Mouse (Mus musculus): ENCODE data around the gene Nmb. TPM values are rescaled to one million over a fixed set of nuclear protein-coding genes. Genes with fewer than 3 reads are reported as not detected.
A peak's percentile ranks its signal among the peaks of the same experiment; 100 is the strongest.

Nmb gene
- polyA plus RNA-seq, 1 experiment from 2014 or later = 7.9 TPM

DNA sequence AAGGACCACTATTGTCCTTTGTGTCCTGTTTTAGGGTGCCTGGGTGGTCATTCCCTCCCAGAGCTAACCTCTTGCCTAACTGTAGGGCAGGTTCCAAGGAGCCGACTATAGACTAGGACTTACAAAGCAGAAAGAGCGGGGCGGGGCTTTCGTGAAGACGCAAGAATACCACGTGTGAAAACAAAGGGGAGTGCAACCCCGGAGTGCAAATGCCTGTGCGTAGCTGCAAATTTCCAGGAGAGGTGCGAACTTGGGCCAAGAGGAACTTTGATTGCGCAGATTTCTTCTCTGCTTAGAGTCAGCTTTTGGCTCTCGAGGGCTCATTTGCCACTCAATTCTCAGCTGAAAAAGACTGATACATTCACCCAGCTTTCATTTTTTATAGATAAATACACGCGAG is 44.6 kb downstream of the Nmb start:
- Histone ChIP-seq H3K36me3 (ENCODE audit: control insufficient read depth, insufficient read depth, low read length) (peaks cover 21% of the 10 kb centered on the region), H3K4me2 (ENCODE audit: low read length) (peak overlapping the region; percentile 90), H3K4me1 (ENCODE audit: control insufficient read depth, insufficient read depth, low read length) (peaks cover 17% of the 10 kb centered on the region), H3K27ac (ENCODE audit: low read depth, low read length) (peak overlapping the region; percentile 48), H3K4me3 (ENCODE audit: low read depth, low read length) (peak overlapping the region; percentile 83), H3K9me3 (replicated peaks; ENCODE audit: control insufficient read depth, low read length) (no peaks in the 10 kb centered on the region), H3K9ac (ENCODE audit: low read length) (peak overlapping the region; percentile 96), H3K27me3 (replicated peaks; ENCODE audit: control insufficient read depth, insufficient read depth, low read length) (no peaks in the 10 kb centered on the region)
- DNase-seq (ENCODE audit: low spot score) = peak; percentile 92
- under 1% methylated on average over 13 of the region's 13 CpGs for WGBS
- ATAC-seq = peak; percentile 80

DNA sequence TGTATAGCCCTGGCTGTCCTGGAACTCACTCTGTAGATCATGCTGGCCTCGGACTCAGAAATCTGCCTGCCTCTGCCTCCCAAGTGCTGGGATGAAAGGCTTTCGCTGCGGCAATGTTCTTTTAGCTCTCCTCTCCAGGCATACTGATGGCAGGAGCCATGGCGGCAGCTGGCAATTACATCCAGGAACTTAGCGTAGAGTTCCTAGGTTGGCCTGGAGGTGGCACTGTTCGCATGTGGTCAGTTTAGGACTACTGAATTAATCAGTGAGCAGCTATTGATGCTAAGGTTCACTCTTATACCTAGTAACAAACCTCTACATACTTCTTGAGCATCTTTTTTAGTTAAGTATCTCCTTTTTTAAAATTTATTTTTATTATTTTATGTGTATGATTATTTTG is 47.7 kb downstream of the Nmb start:
- ATAC-seq (no peak), DNase-seq (ENCODE audit: low spot score) (peak; percentile 77)
- Histone ChIP-seq H3K27ac (ENCODE audit: low read depth, low read length) (no peak overlapping the region), H3K36me3 (ENCODE audit: control insufficient read depth, insufficient read depth, low read length) (no peaks in the 10 kb centered on the region), H3K4me3 (ENCODE audit: low read depth, low read length) (no peak overlapping the region), H3K4me2 (ENCODE audit: low read length) (no peak overlapping the region), H3K9me3 (replicated peaks; ENCODE audit: control insufficient read depth, low read length) (no peaks in the 10 kb centered on the region), H3K4me1 (ENCODE audit: control insufficient read depth, insufficient read depth, low read length) (peaks cover 7% of the 10 kb centered on the region), H3K9ac (ENCODE audit: low read length) (no peak overlapping the region), H3K27me3 (replicated peaks; ENCODE audit: control insufficient read depth, insufficient read depth, low read length) (no peaks in the 10 kb centered on the region)
- WGBS = 32% methylated on average over 6 of the region's 6 CpGs

DNA sequence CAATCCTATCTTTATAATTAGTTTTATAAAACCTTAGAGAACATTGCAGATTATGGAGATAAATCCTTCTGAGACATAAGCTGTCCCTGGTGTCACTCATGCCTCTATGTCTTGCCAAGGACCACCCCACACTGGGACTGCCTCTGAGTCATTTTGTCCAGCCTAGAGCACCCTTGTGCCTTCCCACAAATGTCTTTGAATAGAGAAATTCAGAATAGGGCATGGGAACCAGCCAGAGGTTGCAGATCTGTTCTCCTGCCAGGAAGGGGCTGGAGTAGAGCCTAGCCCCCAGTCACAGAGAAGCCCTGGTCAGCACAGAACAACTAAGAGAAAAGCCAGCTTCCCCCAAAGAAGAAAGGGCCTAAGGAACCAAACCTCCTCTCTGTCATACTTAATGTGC is 49.6 kb downstream of the Nmb start:
- H3K9me3 ChIP-seq (replicated peaks; ENCODE audit: control insufficient read depth, low read length) = no peaks in the 10 kb centered on the region
- ATAC-seq (no peak), DNase-seq (ENCODE audit: low spot score) (no peak)
- no peaks in the 10 kb centered on the region for H3K4me1 ChIP-seq (ENCODE audit: control insufficient read depth, insufficient read depth, low read length)
- no peak overlapping the region for H3K9ac ChIP-seq (ENCODE audit: low read length)
- no peak overlapping the region for H3K4me3 ChIP-seq (ENCODE audit: low read depth, low read length)
- H3K36me3 ChIP-seq (ENCODE audit: control insufficient read depth, insufficient read depth, low read length) = no peaks in the 10 kb centered on the region
- H3K27ac ChIP-seq (ENCODE audit: low read depth, low read length) = no peak overlapping the region
- no peaks in the 10 kb centered on the region for H3K27me3 ChIP-seq (replicated peaks; ENCODE audit: control insufficient read depth, insufficient read depth, low read length)
- no peak overlapping the region for H3K4me2 ChIP-seq (ENCODE audit: low read length)

DNA sequence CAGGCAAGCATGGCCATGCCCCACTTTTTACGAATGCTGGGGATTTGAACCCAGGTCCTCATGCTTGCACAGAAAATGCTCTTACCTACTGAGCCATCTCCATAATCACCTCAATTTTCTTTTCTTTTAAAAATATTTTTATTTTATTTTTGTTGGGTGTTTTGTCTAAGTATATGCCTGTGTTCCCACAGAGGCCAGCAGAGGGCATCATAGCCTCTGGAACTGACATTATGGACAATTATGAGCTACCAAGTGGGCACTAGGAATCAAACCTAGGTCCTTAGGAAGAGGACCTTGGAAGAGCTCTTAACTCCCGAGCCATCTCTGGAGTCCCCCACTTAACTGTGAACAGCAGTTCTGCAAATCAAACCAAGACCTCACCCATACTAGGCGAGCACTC is 51.7 kb downstream of the Nmb start:
- no peaks in the 10 kb centered on the region for H3K36me3 ChIP-seq (ENCODE audit: control insufficient read depth, insufficient read depth, low read length)
- H3K9ac ChIP-seq (ENCODE audit: low read length) = no peak overlapping the region
- H3K27me3 ChIP-seq (replicated peaks; ENCODE audit: control insufficient read depth, insufficient read depth, low read length) = no peaks in the 10 kb centered on the region
- H3K4me1 ChIP-seq (ENCODE audit: control insufficient read depth, insufficient read depth, low read length) = no peaks in the 10 kb centered on the region
- H3K4me2 ChIP-seq (ENCODE audit: low read length) = no peak overlapping the region
- H3K9me3 ChIP-seq (replicated peaks; ENCODE audit: control insufficient read depth, low read length) = no peaks in the 10 kb centered on the region
- ATAC-seq (no peak), DNase-seq (ENCODE audit: low spot score) (no peak)
- WGBS = 91% methylated on average over 3 of the region's 3 CpGs
- H3K4me3 ChIP-seq (ENCODE audit: low read depth, low read length) = no peak overlapping the region
- no peak overlapping the region for H3K27ac ChIP-seq (ENCODE audit: low read depth, low read length)

Other genes starting within 250 kb of the Nmb start
- 7.9 and 10.6 TPM in 2 replicates for gene Crtc3, start 216.2 kb downstream of the Nmb start, polyA plus RNA-seq (2014; fragmentation: Nextera tagmentation; extraction: Ambion mirVana)
- 16.5 and 21.5 TPM in 2 replicates for gene Iqgap1, start 79.1 kb downstream of the Nmb start, polyA plus RNA-seq (2014; fragmentation: Nextera tagmentation; extraction: Ambion mirVana)
- gene Zscan2, start 44.2 kb downstream of the Nmb start, polyA plus RNA-seq (2014; fragmentation: Nextera tagmentation; extraction: Ambion mirVana) = 5.6 and 5.7 TPM in 2 replicates
- gene Wdr73, start 3.8 kb downstream of the Nmb start, polyA plus RNA-seq (2014; fragmentation: Nextera tagmentation; extraction: Ambion mirVana) = 36.3 and 38.1 TPM in 2 replicates
- gene Sec11a, start 42.7 kb upstream of the Nmb start, polyA plus RNA-seq (2014; fragmentation: Nextera tagmentation; extraction: Ambion mirVana) = 149 and 164 TPM in 2 replicates
- 5.8 and 9.3 TPM in 2 replicates for gene Zfp592, start 88.6 kb upstream of the Nmb start, polyA plus RNA-seq (2014; fragmentation: Nextera tagmentation; extraction: Ambion mirVana)
- gene Alpk3, start 152.5 kb upstream of the Nmb start, polyA plus RNA-seq (2014; fragmentation: Nextera tagmentation; extraction: Ambion mirVana) = 0.04 and 0.06 TPM in 2 replicates
- not detected in 2 replicates for gene Slc28a1, start 209.7 kb upstream of the Nmb start, polyA plus RNA-seq (2014; fragmentation: Nextera tagmentation; extraction: Ambion mirVana)